Mouse (Mus musculus) kidney, postnatal 4 days (tissue): ENCODE data around the gene Fbxw7.
A peak's percentile ranks its signal among the peaks of the same experiment; 100 is the strongest.

Source experiments
- DNase-seq, 2 experiments: peaks; one replicate each; pipeline ENCODE4 v3.0.0; 2021; ENCODE audit warnings: mixed read lengths in 2 of 2

The Fbxw7 gene

DNA sequence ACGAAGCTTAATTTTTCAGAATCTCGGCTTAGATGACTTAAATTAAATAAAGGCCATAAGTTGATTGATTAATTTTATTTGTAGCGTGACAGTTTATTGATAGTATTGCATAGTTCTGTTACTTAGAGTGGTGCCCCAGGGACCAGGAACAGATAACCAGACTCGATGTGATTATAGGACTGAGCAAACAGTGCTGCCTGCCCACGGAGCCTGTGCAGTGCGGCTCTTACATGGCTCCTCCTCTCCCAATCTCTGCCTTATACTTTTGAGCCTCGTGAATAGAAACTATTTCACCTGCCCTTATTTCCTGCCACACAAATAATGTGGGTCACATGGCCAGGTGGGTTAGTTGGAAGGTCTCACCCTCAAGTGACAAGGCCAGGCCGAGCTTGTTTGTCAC is 82.9 kb downstream of the Fbxw7 start:
- no peak for DNase-seq

DNA sequence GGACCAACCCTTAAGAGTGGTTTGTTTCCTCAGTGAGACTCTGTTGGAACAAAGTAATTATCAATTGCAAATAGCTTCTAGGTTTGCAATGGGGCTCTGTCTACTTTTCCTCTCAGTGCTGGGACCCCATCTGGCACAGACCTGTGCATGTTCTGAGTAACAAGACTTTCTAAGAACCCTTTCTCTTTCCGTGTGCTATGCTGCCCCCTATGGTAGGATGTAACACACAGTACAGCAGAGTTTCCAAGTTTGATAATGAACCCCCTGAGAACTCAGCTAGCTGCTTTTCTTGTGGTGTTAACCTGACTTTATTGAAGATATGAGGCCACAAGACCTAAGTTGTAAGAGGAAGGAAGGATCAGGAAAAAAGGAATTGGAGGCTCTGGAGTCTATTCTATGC is 91.5 kb downstream of the Fbxw7 start:
- peak; percentile 14 to 28 for DNase-seq

DNA sequence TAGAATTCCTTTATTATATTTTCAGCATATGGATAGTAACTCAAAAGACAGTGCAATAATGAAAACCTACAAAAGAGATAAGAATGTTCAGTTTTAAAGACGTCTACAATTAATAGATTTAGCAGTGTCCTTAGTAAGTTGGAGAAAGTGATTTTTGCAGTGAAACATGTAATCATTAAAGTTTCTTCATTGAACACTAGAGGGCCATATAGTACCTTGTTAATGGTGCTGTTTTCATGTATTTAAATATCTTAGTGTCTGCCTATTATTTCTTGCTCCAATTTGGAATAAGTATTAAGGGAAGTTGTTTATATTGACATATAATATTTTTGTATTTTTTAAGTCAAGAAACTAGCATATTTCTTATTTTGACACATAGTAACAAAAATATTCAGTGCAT is 99.2 kb downstream of the Fbxw7 start:
- DNase-seq: no peak

DNA sequence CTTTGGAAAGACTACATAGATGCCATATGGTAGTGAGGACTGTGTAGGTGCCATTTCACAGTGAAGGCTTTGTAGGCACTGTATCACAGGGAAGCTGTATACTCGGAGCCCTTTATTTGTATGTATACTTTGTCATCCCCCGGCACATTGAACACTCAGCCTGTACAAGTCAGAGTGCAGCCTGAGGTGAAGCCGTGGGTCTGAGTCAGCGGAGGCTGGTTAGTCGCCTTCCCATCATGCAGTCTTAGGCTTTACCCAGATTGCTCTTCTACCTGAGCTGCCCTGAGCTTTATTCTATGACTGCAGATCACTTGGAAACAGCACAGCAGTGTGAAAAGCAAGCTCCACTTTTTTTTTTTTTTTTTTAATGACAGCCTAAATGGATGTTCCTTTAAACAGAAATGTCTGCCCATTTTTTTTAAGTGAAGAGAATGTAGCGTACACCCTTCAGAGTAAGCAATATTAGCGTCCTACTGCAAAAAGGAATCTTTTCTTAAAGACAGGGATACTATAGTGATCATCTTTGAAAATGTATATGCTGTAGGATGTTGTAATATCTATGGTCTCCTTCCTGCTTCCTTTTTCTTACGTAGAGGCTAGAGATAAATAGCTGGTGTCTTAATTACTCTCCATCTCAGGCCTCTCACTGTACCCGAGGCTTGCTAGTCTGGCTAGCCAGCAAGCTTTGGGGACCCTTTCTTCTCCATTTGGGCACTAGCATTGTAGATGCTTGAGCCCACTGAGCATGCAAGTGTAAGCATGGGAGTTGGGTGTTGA is 103.0 kb downstream of the Fbxw7 start:
- no peak for DNase-seq

DNA sequence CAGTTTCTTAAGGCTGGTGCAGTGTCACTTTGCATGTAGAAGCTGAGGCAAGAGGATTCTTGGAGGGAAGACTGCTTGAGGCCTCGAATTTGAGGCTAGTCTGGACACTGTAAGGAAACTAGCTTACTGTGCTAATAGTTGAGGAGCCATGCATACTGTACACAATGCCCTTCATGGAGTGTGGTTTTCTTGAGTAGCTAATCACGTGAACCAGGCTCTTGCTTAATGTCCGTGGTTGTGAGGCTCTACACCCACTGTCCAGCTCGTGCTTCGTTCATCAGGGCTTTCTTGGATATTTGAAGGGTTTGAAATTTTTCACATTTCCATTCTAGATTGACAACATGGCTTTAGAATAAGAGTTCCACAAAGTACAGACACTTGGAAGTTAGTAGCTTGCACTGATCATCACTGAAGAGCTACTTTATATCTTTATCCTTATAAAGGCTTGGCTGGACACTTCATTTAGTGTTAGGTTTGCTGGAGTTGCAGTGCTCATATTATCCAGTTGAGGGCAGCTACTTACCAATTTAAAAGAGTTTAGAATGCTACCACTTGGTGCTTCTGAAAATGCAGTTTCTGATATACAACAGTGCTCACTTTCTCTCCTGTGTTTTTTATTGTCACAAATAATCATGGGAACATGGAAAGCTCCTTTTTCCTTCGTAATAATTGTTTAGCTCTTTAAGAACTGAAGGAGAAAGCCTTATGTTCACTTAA is 106.8 kb downstream of the Fbxw7 start:
- peak; percentile 25 to 31 for DNase-seq

DNA sequence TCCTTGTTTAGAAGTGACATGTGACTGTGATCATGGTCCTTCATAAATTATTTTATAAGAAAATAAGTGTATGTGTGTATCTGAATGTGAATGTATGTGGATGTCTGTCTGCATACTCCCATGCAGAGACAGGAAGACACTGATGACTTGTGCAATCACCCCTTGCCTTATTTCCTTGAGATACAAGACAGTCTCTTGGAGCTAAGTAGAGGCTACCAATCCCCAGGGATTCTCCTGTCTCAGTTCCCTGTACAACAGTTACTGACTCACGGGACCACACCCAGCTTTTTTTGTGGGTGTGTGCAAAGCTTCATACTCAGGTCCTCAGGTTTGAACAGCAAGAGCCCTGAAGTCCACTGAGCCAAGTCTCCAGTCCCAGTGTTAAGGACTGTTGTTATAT is 108.2 kb downstream of the Fbxw7 start:
- DNase-seq: no peak

DNA sequence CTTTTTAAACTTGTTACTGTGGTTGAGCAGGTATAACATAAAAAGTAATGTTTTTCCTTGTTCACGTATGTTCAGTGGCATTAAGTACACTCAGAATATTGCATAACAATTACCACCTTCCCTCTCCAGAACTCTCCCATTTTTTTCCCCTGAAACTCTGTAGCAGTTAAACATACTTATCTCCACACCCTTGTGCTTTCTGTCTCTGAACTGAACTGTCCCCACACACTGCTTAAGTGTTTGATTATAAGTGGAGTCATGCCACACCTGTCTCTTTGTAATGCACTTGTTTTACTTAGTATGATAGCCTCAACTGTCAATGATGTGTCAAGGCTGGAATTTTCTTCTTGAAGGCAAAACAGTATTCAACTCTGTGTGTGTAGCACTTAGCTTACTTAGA is 108.6 kb downstream of the Fbxw7 start:
- no peak for DNase-seq

DNA sequence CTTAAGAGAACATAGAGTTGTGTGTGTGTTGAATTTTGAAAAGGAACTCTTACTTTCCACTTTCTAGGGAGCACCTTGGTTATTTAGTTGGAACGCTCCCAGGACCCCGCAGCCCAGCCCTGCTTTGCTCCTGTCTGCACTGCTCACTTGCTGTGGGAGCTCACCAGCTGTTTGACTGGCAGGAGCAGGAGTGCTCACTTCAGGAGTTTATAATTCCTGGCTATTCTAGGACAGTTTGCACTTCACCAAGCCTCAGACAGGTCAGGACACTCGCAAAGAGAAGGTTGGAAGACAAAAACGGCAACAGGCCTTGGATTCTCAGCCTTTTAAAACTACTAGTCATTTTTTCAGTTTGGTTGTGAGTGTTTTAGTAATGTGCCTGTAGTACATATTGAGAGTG is 110.2 kb downstream of the Fbxw7 start:
- DNase-seq: no peak

DNA sequence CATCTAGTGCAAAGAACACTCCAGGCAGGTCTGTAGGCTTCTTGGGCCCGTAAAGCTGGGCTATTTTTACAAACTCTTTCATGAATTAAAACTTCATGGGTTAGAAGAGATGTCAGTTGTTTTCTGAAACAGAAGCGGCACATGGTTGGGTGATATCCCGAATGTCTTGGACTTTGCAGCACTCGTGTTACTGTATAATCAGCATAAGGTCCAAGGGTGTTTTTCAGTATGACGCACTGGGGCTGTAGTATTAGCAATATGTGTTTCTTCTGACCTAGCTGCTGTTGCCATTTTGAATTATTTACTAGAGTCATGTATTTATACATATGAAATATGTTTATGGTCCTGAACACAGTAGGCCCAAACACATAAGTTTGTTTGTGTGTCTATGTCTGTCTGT is 111.1 kb downstream of the Fbxw7 start:
- no peak for DNase-seq

DNA sequence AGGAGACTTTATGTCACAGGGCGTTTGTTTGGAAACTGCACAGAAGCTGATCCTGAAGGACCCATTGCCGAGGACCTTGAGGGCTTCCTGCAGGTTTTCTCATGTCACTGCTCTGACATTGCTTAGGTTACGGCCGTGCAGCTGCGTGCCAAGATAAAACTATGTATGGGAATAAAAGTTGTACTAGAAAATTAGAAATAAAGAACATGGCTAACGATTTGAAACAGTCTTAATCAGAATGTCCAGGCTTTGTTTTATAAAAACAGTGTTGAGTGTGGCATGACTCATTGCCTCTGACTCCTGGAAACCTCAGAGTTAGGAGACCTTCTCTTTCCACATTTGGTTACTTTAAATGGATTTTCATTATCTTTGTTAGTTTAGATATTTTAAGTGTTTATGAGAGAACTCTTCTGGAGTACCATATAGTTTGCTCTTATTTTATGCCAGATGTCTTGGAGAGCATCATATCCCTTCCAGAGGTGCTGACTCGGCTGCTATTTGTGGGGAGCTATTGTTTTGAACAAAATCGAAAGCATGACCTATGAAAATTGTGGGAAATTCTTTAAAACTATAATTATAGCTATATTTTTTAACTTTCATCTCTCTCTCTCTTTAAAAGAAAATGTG is 112.2 kb downstream of the Fbxw7 start:
- no peak for DNase-seq

DNA sequence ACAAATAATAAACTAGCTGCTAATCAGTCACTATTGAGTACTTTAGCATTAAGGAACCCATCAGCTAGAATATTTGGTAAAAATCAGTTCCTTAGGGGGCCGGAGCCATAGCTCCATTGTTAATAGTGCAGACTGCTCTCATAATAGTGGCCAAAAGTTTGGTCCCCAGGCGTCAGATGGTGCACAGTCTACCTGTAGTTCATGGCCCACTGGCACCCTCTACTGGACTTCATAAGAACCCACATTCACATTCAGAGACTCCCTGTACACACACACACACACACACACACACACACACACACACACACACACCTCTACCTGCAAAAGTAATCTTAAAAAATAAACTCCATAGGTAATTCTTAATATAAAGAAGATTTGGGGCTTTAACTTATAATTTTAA is 112.8 kb downstream of the Fbxw7 start:
- no peak for DNase-seq

DNA sequence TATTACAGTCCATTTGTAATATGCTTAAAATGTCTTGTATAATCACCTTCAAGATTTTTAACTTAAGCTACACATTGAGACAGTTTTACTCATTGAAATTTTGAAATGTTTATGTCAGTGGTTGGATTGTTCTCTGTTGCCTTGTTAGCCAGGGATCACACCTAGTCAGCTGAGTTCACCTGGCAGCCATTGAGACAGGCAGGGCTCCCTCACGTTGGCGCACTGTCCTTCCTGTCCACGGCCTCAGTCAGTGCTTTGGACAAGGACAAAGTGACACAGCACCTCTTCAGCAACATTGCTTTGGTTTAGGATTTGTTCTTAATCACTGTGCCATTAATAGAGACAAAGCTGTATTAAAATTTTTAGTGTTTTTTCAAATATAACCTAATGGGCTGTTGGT is 114.1 kb downstream of the Fbxw7 start:
- DNase-seq: no peak

DNA sequence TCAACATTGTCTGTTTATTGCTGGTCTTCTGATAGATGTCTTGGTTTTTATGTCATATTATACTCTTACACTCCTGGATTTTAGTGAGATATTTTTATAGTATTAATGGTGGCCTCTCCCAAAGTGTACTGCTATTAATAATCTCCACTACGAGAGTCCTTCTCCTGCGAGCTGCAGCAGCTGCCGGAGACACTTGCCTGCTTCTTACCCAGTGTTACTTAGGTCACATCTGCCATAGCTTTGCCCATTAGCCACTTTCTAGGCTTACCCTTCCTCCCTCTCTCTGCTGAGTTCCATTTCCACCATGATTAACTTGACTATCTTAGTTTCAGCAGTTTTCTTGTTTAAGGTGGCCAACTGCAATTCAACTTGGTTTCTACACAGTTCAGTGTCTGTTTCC is 115.6 kb downstream of the Fbxw7 start:
- no peak for DNase-seq

DNA sequence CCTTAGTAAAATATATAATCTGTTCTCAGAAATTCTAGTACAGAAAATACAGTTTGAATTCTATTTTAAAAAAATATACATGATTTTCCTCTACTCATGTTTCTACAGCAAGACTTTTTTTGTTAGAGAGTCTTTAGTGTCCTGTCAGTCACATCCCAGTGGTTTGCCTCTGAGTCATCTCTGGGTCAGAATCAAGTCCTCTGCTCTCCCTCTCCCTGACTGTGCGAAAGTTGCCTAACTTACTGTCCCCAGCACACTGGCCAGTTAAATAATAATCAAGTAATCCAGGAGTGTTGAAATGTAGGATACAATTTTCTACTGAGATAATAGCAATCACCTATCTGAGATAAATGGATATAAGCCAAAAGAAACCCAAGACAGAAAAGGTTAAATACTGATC is 120.7 kb downstream of the Fbxw7 start:
- no peak for DNase-seq

DNA sequence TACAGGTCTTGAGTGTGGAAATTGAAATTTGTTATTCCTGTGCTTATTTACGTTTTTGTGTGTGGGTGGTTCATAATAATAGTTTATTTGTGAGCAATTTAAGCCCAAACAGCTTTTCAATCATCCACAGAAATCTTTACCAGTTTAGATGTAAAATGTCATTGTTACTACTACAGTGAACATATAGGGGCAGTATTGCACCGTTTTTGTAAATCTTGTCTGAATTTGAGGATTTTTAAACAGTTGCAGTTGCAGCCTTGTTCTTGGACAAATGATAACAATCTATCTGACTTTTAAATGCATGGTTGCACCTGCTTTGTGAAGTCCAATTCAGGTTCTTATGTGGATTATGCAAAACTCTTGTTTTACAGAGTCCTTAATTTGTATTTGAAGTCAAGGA is 121.2 kb downstream of the Fbxw7 start:
- no peak for DNase-seq

DNA sequence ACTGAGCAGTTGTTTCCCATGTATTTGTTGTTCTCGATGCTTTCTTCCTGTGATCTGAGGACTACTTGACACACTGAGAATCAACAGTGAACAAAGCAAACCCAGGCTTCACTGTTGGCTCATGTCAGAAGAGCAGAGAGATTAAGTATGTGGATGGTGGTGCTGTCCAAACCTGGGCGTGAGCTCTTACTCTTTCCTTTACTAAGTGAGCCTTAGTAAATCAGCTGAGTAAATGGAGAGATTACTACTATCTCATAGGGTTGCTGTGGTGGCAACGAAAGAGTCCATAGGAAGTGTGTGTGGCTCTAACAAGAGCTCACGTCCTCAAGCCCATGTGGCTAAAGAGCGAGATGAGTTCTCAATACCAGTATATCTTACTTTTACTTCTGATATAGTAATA is 121.9 kb downstream of the Fbxw7 start:
- DNase-seq: no peak

DNA sequence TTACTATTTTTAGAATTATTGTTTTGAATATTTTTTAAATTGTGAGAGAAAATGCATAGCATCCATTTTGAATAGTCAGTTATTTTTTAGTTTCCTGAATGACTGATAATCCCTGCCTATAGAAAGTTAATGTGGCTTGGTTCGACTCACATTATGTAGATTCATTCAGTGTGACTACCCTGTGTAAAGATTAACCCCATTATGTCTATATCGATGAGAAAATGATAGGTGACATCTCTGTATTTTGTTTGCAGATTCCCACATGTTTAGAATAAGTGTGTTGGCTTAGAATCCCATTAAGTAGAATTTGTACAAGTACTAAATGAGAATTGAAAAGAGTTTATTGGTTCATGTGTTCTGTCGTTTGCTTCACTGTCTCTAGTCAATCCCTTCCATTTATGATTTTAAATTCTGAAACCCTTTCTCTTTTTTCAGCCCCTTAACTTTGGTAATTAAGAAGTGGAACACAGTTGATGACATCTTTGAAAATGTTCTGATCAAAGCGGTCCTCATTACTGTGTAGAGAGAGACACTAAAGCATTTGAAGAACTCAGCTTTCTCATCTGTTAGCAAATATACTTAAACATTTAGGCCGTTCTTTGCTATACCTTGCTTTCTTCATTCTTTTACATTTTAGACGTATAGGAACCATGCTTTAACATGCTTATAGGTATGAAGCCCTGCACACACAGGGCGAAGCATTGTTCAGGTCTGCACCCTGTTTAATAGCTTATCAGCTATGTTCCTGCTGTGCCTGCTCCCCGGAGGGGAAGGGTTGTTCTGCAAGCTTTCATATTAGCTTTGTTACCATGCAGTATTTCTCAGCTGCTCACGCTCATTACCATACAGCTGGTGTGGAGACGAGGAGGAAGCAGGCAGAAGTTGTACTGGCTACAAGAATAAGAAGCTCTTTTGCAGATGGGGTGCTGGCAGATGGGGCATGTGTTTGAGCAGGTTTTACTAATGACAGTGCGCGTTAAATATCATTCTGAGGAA is 122.6 kb downstream of the Fbxw7 start:
- peak in 1 of 2 experiments; percentile 12 for DNase-seq

DNA sequence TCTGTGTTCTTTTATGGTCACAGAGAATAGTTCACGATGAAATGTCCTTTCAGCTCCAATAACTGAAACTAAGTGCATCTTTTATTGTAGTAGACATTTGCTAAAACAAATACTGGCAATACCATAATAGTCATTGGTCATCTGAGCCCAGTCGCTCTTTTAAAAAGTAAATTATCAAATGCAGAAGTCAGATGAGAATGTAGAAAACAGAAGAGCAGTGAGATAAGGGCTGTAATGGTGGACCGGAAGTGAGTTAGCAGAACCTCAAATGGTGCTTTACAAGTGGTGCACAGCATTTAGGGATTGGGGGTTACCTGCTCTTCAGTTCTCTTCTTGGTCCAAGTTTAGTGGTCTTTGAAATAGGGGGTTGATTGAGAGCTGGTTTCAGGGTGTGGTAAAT is 129.9 kb downstream of the Fbxw7 start:
- no peak for DNase-seq

DNA sequence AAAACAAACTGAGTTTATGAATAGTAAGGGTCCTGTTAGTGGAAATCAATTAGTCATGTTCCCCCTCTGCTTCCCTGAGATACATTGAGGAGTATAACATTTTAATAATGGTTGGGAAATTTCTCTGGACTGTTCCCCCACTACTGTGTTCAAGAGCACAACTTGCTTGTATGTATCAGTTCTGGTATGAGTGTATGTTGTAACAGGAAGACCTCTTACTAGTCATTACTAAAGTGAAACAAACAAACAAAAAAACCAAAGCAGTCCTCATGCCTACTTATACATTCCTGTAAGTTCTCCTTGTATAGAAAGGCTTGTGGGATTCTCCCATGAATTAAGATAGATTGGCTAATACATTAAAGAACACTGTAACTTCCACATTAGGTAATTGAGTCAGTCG is 131.3 kb downstream of the Fbxw7 start:
- DNase-seq: no peak

DNA sequence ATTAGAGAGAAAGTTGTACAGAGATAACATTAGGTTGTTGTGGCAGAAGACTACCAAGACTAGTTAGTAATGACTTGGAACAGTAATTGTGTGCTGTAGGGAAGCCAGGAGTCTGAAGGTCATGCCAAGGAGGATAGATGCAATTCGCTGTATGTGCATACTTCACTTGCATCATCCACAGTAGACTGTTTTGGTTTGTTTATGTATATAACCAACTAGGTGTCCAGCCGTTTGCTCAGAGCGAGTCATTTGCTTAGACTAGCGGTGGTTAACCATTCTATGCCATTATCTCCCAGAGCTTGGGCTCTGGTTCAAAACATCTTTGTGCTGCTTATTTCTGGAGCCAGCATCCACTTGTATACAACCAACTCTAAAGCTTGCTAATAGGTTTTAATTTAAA is 134.3 kb downstream of the Fbxw7 start:
- DNase-seq: no peak

DNA sequence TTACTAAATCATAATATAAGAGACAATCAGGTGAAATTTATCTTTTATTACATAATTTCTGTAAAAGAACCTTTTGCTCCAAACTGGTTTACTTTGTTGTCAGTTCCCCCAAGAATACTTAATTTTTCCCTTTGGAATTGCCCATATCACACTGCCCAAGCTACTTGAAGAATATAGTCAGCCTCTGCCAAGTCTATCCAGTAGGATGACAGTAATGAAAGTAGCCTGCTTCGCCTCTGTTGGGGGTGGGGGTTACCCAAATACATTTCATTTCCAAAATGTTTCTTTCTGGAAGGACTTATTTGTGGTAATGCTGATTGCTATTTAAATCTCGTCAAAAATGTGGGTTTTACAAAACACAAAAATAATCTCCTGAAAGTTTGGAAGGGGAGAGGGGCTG is 136.6 kb downstream of the Fbxw7 start:
- DNase-seq: no peak

DNA sequence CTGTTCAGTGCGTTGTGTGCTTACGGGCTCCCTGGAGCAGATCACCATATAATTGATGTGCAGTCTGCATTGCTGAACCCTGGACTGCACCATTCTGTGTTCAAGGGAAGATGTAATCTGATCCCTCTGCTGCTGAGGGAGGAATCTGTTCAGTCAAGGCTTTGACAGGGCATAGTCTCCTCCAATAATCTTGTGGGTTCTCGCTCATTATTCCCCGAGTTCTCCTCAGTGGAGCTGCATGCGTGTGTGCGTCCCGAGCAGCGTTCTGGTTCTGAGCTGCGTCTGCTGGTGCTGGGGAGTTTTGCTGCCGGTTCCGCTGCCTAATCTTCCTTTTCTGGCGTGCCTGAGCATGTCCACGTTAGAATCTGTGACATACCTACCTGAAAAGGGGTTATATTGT is 137.1 kb downstream of the Fbxw7 start:
- DNase-seq: peak; percentile 52 to 64
